Mouse (Mus musculus) adrenal gland (tissue): ENCODE measurements around the gene Gpr152.

Source experiments
- intact Hi-C: fragments of 180-260 bp; cut with DNase I; formaldehyde crosslinking; loops from one replicate; pipeline ENCODE4 v1.15.1; 2025

Gpr152 gene

DNA sequence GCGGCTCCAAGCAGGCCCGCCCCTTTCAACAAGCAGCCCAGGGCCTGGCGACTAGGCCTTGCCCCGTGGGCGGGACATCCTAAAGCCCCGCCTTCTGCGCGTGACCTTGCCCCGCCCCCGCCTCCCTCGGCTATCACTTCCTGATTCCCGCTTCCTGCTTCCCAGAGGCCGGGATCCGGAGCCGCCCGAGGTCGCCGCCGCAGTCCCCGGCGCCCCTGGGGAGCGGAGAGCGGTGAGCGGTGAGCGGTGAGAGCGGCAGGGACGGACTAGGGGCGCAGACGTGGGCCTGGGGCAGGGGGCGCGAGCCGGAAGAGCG, 8.9 kb downstream of the Gpr152 start, which contains the start of gene Coro1b:
Coro1b (plus strand) TSS at position 129 of the 316 bp plus-strand sequence.
- intact Hi-C loops, result no loop called here

DNA sequence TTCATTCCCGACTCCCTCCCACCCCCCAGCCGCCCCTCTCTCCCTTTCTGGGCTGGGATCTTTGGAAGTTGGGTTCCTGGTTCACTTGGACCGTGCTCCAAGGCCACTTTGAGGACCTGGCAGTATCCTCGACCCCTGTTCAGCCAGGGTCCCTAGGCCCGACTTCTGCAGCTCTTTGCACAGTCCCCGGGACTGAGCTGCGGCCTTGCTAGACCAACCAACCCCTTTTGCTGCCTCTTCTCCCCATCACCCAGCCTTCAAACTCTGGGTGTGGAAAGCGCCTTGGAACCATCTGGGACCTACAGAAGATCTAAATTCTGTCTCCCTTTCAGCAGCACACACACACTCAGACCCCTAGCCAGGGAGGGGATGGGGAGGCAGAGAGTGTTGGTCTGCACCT, 9.2 kb downstream of the Gpr152 start:
- intact Hi-C loops, result no loop called here

DNA sequence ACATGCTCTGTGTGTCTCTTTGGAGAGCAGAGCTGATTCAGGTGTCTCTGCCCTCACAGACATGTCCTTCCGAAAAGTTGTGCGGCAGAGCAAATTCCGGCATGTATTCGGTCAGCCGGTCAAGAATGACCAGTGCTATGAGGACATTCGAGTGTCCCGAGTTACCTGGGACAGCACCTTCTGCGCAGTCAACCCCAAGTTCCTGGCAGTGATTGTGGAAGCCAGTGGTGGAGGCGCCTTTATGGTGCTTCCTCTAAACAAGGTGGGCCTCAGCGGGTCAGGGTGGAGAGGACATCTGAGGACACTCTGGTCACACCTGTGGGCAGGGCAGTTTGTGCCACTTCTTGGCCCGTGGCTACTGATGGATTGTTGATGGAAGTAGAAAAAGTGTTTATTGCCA, 9.7 kb downstream of the Gpr152 start:
- intact Hi-C loops, result no loop called here

GRCm38 (mm10) chr19:4149764-4150461, 10.3 kb downstream of the Gpr152 start:
- intact Hi-C loops, result no loop called here

- intact Hi-C loops, result no loop called here
Measured at GRCm38 (mm10) chr19:4150567-4151487, 11.2 kb downstream of the Gpr152 start.

GRCm38 (mm10) chr19:4151488-4151860, 11.9 kb downstream of the Gpr152 start:
- intact Hi-C loops, result no loop called here

DNA sequence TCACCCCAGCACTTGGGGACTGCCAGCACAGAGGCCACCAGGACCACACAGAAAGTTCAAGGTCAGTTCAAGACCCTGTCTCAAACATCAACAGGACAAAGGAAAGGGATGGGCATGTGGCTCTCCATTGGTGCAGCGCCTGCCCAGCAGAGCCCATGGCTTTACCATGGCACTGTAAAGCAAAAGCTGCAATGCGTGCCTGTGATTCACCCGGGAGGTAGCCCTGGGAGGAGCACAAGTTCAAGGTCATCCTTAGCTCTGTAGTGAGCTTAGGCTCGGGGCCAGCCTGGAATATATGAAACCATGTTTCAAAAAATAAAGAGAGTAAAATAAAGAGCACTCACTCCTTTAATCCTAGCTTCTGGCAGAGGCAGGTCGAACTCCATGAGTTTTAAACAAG, 12.3 kb downstream of the Gpr152 start:
- intact Hi-C loops, result no loop called here

DNA sequence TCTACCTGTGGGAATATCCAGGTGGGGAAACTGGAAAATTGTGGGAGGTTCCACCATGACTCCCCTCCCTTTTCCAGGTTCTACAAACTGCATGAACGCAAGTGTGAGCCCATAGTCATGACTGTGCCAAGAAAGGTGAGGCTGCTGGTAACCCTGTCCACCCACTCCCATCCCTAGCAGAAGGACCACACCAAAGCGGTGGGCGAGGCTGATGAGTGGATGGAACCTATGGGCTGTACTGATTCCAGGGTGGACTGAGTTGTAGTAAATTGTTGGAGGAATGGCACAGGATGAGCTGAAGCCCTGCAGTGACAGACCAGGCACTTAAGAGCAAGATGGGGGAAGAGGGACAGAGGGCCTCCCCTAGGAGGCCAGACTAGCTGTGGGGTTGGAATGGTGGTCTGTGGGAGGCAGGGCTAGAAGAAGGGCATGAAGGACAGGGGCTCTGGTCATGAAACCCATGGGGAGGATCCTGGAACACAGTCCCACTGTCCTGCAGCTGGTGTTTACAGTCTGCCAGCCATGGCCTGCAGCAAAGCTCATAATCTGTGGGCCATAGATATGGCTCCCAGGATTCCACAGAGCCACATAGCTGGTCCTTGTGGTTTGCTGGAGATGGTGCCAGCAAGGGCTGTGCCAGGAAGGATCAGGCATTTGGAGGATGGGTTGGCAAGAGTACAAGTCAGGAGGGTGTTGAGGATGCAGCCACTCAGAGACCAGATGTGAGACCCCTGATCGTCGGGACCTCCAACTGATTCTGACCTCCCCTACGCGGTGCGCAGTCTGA, 13.1 kb downstream of the Gpr152 start:
- intact Hi-C loops, result no loop called here

GRCm38 (mm10) chr19:4153232-4153654, 13.7 kb downstream of the Gpr152 start, which contains the start of gene Ptprcap:
Ptprcap (plus strand) TSS chr19:4153604.
- intact Hi-C loops, result no loop called here

- intact Hi-C loops, result no loop called here
Measured at GRCm38 (mm10) chr19:4154437-4155222, 15.0 kb downstream of the Gpr152 start.

GRCm38 (mm10) chr19:4155223-4156072, 15.9 kb downstream of the Gpr152 start:
- intact Hi-C loops, result no loop called here

DNA sequence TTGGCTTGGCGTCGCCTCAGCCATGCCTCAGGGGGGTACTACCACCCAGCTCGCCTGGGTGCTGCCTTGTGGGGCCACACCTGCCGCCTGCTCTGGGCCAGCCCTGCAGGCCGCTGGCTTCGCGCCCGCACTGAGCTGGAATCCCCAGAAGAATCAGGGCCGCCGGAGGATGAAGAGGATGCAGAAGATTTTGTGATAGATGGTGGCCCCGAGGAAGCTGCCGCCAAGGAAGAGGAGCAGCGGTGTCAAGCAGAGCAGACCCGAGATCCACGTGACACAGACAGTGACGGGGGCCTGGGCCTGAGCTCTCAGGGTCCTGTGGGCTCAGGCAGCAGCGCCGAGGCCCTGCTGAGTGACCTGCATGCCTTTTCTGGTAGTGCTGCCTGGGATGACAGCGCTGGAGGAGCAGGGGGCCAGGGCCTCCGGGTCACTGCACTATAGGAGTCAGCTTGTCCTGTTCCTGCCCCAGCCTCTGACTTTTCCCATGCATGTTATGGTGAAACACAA, 16.5 kb downstream of the Gpr152 start:
- intact Hi-C loops, result no loop called here

GRCm38 (mm10) chr19:4156771-4157170, 17.2 kb downstream of the Gpr152 start:
- intact Hi-C loops, result no loop called here

- intact Hi-C loops, result no loop called here
Measured at GRCm38 (mm10) chr19:4159049-4159448, 19.5 kb downstream of the Gpr152 start.

DNA sequence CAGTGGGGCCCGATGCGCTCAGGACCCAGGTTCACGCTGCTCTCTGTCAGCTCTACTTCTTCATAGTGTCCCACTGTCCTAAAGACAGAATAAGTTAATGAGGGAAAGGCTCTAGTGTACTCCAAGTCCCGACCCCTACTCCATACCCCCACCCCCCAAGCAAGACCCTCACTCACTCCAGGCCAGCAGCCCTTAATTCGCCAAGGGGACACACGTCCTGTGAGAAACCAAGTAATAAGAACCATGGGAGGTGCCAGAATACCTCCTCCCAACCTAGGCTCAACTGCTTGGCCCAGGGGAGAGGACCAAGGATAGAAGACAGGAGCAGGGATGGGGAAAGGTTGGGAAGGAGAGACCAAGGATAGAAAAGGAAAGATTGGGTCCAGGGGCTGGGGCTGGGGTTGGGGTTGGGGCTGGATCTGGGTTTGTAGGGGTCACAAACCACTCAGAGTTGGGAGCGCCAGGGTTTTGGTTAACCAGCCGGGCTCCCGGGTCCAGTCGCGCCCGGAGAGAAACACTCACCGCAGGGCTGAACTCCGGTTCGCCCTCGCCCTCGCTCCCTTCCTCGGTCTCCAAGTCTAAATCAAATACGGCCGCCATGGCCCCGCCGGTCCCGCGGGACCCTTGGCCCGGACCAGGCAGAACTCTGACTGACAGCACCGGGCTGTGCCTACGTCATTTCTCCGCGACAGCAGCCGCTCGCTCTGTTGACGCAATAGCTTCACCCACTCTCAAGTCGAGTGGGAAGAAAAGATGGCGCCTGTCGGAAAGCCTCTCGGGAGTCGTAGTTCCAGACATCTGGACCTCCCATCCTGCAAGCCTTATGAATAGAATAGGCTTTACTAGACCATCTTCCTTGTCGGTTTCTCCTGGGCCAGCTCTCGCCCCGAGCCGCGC, 23.3 kb downstream of the Gpr152 start, which contains the start of gene Rps6kb2:
Rps6kb2 (minus strand) TSS at position 709 of the 897 bp plus-strand sequence.
- intact Hi-C loops, result no loop called here

DNA sequence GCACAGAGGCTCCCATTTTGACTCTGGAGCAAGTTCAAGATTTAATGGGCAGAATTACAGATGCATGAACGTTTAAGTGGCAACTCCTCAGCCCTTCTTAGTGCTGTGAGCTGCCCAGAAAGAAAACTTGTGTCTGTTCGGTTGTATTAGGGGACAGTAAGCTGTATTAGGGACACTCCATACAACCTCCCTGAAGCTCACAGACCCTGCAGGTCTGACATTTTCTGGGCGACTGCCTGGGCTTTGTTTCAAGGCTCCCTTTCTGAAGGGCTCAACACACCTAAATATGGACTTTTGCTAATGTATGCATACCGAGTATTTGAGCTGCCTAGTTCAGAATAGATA, 23.9 kb downstream of the Gpr152 start:
- intact Hi-C loops, result no loop called here

GRCm38 (mm10) chr19:4164100-4164499, 24.5 kb downstream of the Gpr152 start:
- intact Hi-C loops, result no loop called here

DNA sequence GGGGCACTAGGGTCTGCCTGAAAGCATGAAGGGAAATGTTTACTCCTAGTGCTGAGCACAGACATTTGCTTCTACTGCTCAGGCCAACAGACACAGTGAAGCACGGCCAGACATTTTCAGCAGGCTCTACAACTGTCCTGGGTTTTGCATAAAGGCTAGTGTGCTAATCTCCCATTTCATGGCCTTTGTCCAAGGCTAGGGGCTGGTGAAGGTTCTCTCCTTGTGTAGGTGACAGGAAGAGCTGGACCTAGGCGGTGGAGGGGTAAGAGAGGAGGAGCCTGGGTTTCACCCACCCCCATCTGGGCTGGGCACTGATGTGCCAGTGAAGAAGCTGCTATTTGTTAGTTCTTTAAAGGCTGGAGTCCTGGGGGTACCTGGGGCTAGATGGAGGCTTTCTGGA, 25.1 kb downstream of the Gpr152 start:
- intact Hi-C loops, result no loop called here
